Mouse (Mus musculus): ENCODE measurements around the gene Atg5.
"Not testable (repeated sequence)": the region's sequence is repeated elsewhere in the genome, so short reads cannot be mapped to it uniquely, and the experiment has no call there.

Atg5 gene

DNA sequence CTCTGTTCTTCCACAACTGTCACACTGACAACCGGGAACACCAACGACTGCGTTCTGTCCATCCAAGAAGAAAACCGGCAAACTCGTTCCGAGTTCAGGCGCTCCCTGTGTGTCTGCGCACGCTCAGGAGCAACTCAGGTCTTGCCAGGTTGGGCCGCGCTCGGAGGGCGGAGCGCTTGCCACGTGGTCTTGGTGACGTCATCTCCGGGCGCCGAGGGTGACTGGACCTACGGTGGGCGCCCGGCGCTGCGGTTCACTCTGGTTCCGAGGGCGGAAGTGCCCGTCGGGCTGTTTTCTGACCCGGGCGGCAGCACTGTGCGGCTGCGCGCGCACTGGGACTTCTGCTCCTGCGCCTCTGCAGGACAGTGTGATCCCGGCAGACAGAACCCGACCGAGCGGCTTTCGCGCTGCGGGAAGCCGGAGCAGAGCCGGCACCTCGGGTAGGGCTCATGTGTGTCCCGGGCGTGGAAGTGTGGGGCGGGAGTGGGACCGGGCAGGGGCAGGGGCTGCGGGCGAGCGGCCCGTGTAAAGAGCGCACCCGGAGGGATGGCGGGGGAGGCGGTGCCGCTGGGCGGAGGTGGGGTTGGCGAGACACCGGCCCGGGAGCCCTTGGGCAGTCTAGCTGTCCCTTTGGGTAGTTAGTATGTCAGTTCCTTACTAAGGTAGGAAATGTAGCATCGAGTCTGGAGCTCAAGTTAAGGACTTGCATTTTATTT, at the start of gene Atg5:
Atg5 (plus strand) TSS at position 214 of the 716 bp plus-strand sequence.
- DNase-seq, result peak; percentile 98

DNA sequence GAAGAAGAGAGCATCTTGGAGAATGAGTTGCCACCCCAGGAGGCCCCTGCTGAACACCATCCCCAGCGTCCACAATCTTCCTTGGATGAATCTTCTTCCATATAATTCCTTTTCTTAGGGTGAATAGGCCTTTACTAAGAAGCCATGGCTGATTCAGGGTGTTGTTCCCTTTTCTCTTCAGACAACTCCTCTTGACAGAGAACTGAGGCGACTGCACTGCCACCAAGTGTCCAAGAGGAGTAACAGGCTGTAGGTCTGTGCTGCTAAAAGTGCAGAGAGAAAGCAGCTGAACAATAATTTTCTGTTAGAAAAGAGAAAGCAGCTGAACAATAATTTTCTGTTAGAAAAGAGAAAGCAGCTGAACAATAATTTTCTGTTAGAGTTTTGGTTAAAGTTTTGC, 49.1 kb upstream of the Atg5 start:
- peak; percentile 4 for DNase-seq

GRCm38 (mm10) chr10:44224345-44224744, 43.8 kb upstream of the Atg5 start:
- no peak for DNase-seq

DNA sequence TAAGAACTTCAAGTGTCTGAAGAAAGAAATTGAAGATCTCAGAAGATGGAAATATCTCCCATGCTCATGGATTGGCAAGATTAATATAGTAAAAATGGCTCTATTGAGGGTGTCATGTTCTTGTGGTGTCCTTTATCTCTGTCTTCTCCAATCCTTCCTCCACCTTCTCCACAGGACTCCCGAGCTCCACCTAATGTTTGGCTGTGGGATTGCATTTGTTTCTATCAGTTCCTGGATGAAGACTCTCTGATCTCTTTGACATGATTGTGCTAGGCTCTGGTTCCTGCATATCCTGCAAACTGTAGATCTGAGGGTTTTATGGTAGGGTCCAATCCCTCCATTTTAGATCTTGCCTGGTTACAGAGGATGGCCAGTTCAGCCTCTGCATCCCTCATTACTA, 34.8 kb upstream of the Atg5 start:
- peak; percentile 42 for DNase-seq

GRCm38 (mm10) chr10:44235298-44235697, 32.9 kb upstream of the Atg5 start:
- not testable (repeated sequence) for DNase-seq

DNA sequence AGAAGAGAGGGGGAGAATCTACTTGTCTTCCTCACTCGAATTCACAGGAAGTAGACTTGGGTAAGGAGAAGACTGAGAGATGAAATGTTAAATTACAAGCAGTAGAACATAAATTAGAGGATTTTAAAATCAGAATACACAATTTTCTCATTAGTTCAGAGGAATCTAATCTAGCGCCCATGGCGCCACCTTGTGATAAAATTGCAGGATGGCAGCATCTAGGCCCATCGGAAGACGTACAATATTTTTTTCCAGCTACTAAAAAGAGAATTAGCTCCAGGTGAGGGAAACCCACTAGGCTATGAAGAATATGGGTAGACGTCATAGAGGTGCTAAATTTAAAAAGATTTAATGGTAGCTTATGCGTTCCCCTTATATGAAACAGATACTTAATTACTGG, 11.5 kb upstream of the Atg5 start:
- DNase-seq, result no peak

DNA sequence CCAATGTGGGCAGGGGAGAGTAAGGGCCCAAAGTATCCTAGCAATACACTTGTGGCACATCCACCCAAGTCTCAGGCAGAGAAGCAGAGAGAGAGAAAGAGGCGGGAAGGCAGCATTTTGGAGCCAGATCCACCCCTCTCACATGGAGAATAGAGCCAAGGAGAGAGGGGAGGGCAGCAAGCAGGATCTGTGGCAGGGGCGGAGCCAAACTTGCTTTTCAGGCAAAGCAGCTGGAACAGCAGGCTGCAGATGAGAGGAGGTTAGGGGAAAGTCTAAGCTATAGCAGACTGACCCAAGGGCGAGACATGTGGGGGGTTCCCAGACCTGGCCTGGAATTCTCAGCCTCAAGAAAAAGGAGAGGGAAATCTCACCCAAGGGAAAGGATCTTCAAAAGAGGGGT, 2.3 kb upstream of the Atg5 start:
- DNase-seq, result no peak

DNA sequence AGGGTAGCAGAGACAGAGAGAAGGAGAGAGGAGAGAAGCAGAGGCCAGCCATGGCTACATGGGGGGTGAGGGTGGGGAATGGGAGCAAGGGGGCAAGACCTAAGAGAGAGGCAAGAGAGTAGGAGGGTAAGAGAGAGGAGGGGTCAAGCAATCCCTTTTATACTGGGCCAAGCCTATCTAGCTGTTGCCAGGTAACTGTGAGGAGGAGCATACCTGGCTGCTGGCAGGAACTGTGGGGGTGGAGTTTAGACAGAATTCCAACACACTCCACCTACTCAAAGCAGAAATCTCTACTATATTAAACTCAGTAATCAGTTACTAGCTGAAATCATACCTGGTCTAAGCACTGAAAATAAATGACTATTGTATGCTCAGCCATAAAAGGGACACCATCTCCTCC, 1.6 kb upstream of the Atg5 start:
- no peak for DNase-seq

DNA sequence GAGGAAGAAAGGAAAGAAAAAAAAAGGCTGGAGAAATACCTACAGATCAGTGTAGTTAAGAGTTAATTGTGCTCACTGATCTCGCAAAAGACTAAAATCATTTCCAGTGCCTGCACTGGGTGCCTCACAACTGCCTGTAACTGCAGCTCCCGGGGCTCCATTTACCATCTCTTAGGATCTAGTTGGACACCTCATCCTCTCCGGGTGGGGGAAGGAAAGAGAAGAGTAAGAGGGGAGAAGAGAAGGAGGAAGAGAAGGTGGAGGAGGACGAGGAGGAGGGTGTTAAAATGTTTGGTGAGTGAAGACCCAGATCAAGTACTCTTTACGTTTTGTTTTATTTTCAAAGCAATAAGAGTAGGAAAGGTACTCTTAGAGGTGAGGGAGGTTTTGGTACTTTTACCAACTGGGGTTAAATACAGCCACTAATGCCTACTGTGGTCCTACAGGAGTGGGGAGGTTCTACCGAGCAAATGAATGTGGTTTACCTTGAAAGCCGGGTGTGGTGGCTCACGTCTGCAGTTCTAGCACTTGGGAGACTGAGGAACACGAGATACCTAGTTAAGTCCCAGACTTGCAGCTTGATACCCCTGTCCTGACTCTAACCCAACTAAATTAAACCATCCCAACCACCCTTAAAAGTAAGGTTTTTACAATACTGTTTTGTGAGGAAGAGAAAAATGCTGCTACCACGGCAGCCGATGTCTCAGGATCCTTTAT, 574 bp upstream of the Atg5 start:
- peak; percentile 15 for DNase-seq

DNA sequence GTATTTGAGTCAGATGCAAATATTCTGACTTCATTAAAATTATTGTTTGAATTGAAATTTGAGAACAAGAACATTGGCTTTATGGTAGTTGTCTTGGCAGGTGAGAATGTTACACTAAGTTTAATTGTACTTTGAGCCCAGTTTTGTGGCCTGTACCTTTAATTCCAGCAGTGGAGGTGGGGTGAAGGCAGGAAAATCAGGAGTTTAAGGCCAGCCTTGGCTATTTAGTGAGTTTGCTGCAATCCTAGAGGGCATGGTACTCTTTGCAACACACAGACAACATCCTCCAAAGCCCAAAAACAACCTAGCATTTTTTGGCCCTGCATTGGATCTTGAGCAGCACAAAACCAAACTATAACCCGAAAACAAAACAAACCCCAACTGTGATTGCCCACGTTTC, 1.1 kb downstream of the Atg5 start:
- DNase-seq, result no peak

GRCm38 (mm10) chr10:44282323-44282722, 14.2 kb downstream of the Atg5 start:
- no peak for DNase-seq

DNA sequence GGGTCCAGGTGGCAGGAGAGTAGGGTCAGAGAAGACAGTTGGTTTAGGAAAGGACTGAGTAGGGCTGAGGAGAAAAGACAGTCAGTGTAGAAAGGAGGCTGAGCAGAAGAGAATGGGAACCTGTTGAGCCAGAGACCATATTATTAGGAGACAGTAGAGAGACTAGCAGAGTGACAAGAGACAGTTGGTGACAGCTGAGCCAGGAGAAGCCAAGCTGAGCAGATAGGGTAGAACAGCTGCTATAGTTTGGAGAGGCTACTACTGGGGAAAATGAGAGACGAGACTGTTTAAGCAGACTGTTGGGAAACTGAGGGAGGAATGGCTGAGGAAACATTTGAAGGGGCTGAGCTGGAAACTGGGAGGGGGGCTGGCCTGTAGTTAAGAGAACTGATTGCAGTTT, 16.9 kb downstream of the Atg5 start:
- DNase-seq, result no peak

GRCm38 (mm10) chr10:44285935-44286334, 17.8 kb downstream of the Atg5 start:
- no peak for DNase-seq

DNA sequence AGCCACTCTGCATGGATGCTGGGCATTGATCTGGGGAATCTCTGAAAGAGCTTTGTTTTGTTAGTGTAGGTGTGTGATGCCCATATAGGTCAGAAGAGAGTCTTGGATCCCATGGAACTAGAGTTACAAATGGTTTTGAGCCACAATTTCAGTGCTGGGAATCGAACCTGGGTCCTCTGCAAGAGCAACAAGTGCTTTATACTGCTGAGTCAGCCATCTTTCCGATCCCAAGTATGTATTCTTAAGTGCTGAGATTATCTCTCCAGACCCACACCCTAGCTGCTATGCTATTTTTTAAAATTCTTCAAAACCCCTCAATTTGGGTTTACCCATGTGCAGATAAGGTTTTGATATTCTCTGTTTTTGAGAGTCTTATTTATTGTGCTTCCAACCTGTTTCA, 22.7 kb downstream of the Atg5 start:
- DNase-seq, result no peak

DNA sequence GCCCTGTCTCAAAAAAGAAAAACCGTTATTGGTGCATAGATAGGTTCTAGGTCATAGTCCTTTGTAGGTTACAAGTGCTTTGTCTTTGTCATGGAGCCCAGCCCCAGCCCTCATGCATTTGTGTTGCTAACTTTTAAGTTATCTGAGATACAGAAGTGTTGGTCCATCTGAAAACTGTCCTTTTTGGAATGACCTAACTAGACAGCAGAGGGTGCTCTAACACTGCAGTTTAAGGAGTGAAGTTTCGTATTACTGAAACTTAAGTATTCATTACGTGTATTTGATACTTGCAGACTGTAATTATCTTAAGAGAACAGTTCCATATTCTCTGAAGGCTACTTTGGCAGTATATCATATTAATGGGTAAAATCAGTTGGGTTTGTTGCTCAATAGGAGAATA, 24.0 kb downstream of the Atg5 start:
- no peak for DNase-seq

GRCm38 (mm10) chr10:44299165-44299564, 31.0 kb downstream of the Atg5 start:
- DNase-seq, result no peak

DNA sequence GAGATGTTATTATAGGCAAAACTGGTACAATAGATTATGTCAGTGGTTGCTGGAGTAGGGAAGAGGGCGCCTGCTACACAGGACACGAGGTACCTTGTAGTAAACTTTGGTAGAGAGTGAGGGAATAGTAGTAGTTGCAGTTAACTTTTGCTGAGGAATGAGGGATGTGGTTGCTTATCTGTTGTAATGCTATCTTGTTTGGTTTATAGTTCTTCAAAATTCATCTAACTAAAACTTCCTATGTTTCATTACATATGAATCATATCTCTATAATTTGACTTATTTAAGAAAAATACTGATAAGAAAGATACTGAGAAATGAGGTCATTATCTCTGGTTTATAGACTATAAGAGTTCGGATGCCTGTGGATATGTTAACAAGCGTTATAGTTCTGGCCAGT, 31.9 kb downstream of the Atg5 start:
- DNase-seq, result no peak

- DNase-seq, result no peak
Observed at GRCm38 (mm10) chr10:44303648-44304329, 35.6 kb downstream of the Atg5 start.

- DNase-seq, result no peak
Observed at GRCm38 (mm10) chr10:44304330-44304717, 36.2 kb downstream of the Atg5 start.

- no peak for DNase-seq
Observed at GRCm38 (mm10) chr10:44304845-44305244, 36.7 kb downstream of the Atg5 start.

DNA sequence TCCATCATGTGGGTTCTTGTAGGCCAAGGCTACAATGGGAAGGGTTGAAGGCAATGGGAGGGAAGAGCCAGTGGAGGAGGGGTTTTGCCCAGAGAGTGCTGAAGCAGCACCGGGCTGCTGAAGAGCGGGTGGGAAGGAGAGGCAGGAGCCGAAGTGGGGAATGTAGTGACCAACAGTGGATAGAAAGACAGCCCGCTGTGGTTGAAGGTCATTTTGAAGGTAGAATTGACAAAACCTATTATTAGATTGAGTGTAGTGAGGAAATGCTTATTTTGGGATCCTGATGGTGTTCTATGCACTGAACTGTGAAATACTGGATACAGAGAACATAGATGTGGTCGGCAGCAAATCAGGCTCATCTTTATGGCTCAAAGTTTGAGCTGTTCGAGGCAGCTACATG, 38.1 kb downstream of the Atg5 start:
- no peak for DNase-seq

- no peak for DNase-seq
Observed at GRCm38 (mm10) chr10:44308280-44308679, 40.1 kb downstream of the Atg5 start.

GRCm38 (mm10) chr10:44309250-44309649, 41.1 kb downstream of the Atg5 start:
- DNase-seq, result no peak

- DNase-seq, result no peak
Observed at GRCm38 (mm10) chr10:44315276-44315675, 47.1 kb downstream of the Atg5 start.
